Mouse (Mus musculus): ENCODE data around the gene Zfp362. TPM values are rescaled to one million over a fixed set of nuclear protein-coding genes. Genes with fewer than 3 reads are reported as not detected.

Gene Zfp362
- total RNA-seq, 2 experiments from 2014 or later: 24.7 to 29.8 TPM

- no peak for DNase-seq (ENCODE audit: low spot score in 2 of 2)
Measured at GRCm38 (mm10) chr4:128733496-128733895, 72.3 kb downstream of the Zfp362 start.

- DNase-seq (ENCODE audit: low spot score in 2 of 2): no peak
Measured at GRCm38 (mm10) chr4:128732794-128733193, 73.1 kb downstream of the Zfp362 start.

GRCm38 (mm10) chr4:128730271-128730670, 75.6 kb downstream of the Zfp362 start:
- DNase-seq (ENCODE audit: low spot score in 2 of 2): no peak

GRCm38 (mm10) chr4:128729709-128730037, 76.2 kb downstream of the Zfp362 start:
- DNase-seq (ENCODE audit: low spot score in 2 of 2): no peak

GRCm38 (mm10) chr4:128729033-128729708, 76.7 kb downstream of the Zfp362 start:
- DNase-seq (ENCODE audit: low spot score in 2 of 2): no peak

- DNase-seq (ENCODE audit: low spot score in 2 of 2): no peak
Measured at GRCm38 (mm10) chr4:128728431-128728851, 77.4 kb downstream of the Zfp362 start.

- peak in 1 of 2 experiments; percentile 58 for DNase-seq (ENCODE audit: low spot score in 2 of 2)
Measured at GRCm38 (mm10) chr4:128727721-128728430, 78.0 kb downstream of the Zfp362 start.

GRCm38 (mm10) chr4:128727019-128727720, 78.7 kb downstream of the Zfp362 start:
- DNase-seq (ENCODE audit: low spot score in 2 of 2): peak; percentile 73 to 84

GRCm38 (mm10) chr4:128724059-128724458, 81.8 kb downstream of the Zfp362 start:
- DNase-seq (ENCODE audit: low spot score in 2 of 2): no peak

GRCm38 (mm10) chr4:128723431-128723830, 82.4 kb downstream of the Zfp362 start:
- DNase-seq (ENCODE audit: low spot score in 2 of 2): no peak

Other genes with a start within 250 kb of the Zfp362 start
- gene Zscan20, start 195.9 kb downstream of the Zfp362 start, total RNA-seq (2021): 1 to 10 TPM; 4.4 to 4.6 TPM
- gene Tlr12, start 187.4 kb downstream of the Zfp362 start, total RNA-seq (2021): under 1 TPM; 0.07 to 0.26 TPM
- gene Phc2, start 151.3 kb downstream of the Zfp362 start, total RNA-seq (2021): 10 to 100 TPM; 47.2 to 52.7 TPM
- under 1 TPM; 0.26 to 0.37 TPM for gene A3galt2, start 50.7 kb downstream of the Zfp362 start, total RNA-seq (2021)
- 1 to 10 TPM; 3.2 to 3.7 TPM for gene Trim62, start 77.5 kb upstream of the Zfp362 start, total RNA-seq (2021)
- 1 to 10 TPM; 7.0 to 7.2 TPM for gene Azin2, start 156.4 kb upstream of the Zfp362 start, total RNA-seq (2021)
- 10 to 100 TPM; 58.2 to 67.2 TPM for gene Ak2, start 185.9 kb upstream of the Zfp362 start, total RNA-seq (2021)

All from gastrocnemius, postnatal 4 days (tissue).